Mouse (Mus musculus) layer of hippocampus, postnatal 36 days (tissue): Measurements from ENCODE around the gene Vwce. TPM values are rescaled to one million over a fixed set of nuclear protein-coding genes. Genes with fewer than 3 reads are reported as not detected.

ENCODE experiments used
- DNase-seq, 2 experiments: peaks; one replicate each; pipeline ENCODE4 v3.0.0; 2022
- total RNA-seq, 2 experiments: library from RNA; stranded (reverse); gene quantifications; 2 replicates each; pipeline ENCODE4 v1.2.3; 2021

Vwce gene
- total RNA-seq, 2 experiments from 2014 or later, result 0.30 to 0.32 TPM

DNA sequence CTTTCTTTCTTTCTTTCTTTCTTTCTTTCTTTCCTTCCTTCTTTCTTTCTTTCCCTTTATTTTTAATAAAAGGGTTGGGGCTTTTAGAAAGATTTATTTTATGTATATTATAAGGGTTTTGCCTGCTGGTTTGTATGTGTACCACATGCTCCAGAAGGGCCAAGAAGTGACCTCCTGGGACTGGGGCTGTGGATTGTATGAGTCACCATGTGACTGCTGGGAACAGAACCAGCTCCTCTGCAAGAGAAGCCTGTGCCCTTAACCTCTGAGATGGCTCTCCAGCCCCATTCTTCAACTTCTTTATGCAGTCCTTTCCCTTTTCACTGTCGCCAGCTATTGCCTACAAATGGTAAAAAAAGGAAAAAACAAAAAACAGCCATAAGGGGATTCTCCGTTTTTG, 11.6 kb downstream of the Vwce start:
- DNase-seq, result no peak

DNA sequence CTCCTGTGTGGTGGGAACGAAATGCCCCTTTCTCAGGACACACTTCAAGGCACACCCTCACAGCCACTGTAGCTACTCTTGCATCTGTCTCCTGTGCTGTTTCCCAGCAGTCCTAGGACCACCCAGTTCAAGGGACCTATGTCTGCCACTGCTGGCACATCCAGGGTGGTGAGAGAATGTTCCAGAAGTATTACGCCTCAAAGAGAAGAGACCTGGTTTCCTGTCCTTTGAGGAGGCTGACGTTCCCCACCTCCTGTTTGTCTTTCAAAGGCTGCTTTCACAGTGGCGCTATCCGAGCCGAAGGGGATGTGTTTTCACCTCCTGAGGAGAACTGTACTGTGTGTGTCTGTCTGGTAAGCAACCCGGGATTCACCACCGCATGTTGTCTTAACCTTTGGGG, 14.1 kb downstream of the Vwce start:
- no peak for DNase-seq

DNA sequence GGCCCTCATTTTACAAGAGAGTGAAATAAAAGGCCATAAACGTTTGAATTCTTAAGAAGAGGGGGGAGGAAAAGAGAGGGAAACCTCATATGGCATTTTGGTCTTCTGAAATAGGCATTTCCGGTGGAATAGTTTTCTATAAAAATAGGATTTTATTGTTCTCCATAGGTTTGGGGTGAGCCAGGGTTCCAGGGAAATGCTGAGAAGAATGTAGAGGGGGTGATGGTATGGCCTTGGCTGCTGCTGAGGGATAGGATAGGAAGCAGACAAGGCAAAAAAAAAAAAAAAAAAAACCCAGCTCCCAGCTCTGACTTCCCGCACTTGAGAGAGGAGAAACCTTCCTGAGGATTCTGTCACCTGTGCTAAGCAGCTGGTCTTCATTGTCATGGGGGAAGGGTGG, 22.0 kb downstream of the Vwce start:
- DNase-seq, result no peak

DNA sequence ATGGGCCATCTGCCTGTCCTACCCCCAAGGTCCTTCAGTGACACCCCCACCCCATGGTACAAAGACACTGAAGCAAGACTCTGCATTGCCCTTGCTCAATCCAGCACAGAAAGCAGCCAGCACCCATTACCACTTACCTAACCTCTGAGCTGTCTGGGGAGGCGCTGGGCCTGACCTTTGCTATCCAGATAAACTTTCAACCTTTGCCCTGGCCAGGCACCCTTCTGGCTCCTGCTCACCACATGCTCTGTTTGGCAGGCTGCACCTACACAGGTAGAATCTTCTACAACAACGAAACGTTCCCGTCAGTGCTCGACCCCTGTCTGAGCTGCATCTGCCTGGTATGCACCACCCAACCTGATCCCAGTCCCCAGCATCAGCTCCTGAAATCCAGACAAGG, 23.7 kb downstream of the Vwce start:
- DNase-seq, result no peak

DNA sequence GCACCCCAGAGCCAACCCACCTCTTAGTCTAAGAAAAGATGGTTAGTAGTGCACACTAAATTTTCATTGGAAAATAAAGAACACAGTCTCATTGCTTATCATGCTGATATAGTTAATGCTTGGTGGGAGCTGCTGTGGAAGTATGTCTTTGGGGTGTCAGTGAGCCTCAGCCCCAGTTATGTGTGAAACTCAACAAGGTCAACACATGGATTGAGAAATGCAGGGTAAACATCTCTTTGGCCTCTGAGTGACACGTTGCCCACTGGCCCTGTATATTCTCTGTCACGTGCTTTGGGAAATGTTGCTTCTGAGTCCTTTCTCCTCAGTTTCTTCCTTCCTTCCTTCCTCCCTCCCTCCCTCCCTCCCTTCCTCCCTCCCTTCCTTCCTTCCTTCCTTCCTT, 24.4 kb downstream of the Vwce start:
- DNase-seq, result no peak

DNA sequence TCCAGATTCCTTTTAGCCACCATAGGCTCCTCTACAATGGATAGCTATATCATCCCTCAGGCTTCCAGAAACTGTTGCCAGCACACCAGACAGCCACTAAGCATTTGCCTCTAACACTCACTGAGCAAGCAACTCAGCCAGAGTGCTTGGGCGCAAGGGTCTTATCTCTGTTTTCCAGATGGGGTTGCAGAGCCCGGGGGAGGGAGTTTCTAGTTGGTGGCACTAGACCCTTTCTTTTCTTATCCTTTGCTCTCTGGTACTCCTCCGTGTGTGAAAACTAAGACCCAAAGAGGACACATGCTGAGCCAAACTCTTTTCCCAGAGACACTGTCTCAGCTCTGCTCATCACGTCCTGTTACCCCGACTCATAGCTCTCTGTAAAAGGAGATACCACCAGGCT, 27.4 kb downstream of the Vwce start:
- DNase-seq, result no peak

DNA sequence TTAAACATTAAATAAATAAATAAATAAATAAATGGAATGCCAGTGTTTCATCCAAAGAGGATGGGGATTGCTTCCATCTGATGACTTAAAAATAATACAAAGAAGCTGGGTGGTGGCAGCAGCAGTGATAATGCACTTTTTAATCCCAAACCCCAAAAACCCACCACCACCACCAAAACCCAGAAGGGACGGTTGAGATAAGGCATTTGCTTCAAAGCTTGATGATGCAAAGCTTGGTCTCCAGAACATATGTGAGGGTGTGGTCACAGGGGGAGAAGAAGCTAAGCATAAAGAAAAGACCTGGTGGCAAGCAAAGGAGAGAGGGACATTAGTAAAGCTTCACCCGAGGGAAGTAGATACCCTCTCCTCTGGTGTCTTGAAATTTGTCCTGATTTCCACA, 27.9 kb downstream of the Vwce start:
- no peak for DNase-seq

DNA sequence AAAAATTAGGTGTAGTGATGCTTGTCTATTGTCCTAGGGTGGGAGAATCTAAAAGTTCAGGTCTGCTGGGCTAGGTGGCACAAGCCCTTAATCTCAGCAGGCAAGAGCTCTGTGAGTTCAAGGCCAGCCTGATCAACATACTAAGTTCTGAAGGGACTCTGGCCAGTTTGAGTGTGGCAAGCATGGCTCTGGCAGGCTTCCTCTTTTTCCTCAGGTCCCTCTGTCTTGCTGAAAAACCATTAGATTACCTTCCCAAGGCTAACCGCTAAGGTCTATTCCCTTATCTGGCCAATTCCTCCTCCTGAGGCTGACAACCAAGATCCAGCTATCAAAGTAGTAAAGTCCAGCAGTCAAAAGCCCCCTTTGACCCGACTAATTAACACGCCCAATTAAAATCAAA, 28.7 kb downstream of the Vwce start:
- no peak for DNase-seq

DNA sequence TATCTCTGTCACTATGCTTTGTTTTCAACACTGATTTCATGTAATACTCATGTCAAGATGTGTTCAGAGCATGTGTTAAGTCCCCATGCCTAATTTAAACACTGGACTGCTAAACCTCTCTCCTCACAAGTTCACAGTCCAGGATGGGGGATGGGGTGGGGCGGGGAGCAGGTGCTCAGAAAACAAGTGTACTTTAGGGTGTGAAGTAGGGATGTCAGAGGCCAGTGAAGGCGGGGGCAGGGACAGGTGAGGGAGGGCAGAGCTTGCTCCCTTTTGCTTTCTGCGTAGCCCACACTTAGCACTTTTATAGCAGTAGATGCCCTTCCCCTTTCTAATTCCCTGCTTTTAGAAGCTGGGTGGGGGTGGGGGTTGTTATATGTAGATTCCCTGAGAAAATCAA, 31.1 kb downstream of the Vwce start:
- DNase-seq, result no peak

DNA sequence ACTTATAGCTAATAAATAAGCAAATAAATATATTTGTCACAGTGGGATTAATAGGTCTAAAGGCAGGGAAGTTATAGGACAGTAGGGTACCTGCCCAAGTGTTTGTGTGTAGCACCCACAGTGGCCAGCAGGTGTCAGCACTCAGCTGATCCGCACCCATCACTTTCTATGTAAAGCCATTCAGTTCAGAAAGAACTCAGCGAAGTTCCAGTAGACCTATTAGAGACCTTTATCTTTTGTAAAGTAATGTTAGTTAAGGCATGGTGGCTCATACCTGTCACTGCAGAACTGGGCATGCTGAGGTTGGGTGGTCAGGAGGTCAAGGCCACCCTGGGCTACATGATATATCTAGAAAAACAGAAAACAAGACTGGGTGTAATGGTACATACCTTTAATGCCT, 31.5 kb downstream of the Vwce start:
- peak; percentile 46 to 55 for DNase-seq

DNA sequence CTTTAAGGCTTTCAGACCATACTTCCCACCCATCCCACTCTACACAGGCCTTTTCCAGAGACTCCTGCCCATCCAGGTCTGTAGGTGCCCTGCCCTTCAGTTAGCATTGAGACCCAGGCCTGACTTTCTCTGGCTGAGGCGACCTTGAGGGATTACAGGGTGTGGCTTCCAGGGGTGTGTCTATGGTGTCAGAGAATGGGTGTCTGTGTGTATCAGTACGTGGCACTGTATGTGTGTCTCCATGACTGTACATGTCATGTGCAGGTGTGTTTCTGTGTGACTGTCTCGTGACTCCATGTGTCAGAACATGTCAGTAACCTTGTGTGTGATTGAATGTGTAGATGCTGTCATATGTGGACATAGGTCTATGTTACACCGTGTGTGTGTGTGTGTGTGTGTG, 37.3 kb downstream of the Vwce start:
- no peak for DNase-seq

DNA sequence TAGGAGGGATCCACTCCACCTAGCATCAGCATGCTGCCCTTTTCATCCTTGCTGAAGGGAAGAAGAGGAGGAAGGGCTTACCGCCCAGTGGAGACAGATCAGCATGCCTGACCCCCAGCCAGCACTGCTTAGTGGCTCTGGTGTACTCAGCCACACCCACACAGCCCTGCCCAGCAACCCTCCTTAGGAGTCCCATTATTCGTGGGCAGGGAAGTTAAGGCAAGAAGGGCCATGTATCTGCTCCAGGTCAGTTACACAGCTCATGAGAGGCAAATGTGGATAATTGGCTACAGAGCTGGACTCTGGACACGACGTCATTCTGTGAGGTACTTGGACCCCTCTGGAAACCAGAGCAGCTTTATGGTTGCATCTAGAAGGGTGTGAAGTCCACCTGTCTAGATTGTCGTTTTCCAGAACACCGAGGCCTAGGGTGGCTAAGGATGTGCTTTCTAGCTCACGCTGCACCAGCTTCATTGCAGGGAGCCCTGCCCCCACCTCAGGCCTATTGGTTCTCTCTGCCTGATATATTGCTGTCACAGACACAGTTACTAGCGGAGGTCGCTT, 37.9 kb downstream of the Vwce start:
- no peak for DNase-seq

DNA sequence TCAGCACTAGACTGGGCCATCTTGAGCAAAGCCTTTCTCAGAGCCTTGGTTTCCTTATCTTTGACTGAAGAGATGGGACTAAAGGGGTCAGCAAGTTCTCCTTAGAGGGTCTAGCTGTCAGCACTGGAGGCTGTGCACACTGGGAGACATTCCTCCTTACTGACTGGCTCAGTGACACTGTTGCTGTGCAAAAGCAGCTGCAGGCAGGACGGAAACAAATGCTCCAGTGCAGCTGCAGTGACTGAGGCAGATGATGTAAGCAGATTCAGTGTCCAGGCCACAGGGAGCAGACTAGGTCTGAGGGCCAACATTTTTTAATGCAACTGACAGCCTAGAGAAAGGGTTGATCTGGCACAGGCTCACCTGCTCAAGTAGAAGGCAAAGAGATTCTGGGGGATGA, 39.3 kb downstream of the Vwce start:
- DNase-seq, result no peak

DNA sequence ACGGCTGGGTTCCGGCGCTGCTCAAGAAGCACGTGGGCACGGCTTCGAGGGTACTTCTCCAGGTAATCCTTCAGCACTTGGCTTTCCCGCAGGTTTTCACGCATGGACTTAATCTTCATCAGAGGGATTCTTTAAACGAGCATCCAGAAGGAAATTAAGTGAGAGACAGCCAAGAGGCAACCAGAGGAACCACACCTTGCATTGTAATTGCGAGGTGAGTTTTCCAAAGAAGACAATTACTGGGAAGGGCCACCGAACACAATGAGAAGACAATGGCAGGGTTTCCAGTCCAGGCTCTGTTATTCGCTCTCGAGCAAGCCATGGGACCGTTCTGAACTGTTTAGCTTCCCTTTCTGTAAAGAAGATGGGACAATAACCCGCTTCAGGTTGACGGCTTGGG, 42.6 kb downstream of the Vwce start:
- DNase-seq, result no peak

DNA sequence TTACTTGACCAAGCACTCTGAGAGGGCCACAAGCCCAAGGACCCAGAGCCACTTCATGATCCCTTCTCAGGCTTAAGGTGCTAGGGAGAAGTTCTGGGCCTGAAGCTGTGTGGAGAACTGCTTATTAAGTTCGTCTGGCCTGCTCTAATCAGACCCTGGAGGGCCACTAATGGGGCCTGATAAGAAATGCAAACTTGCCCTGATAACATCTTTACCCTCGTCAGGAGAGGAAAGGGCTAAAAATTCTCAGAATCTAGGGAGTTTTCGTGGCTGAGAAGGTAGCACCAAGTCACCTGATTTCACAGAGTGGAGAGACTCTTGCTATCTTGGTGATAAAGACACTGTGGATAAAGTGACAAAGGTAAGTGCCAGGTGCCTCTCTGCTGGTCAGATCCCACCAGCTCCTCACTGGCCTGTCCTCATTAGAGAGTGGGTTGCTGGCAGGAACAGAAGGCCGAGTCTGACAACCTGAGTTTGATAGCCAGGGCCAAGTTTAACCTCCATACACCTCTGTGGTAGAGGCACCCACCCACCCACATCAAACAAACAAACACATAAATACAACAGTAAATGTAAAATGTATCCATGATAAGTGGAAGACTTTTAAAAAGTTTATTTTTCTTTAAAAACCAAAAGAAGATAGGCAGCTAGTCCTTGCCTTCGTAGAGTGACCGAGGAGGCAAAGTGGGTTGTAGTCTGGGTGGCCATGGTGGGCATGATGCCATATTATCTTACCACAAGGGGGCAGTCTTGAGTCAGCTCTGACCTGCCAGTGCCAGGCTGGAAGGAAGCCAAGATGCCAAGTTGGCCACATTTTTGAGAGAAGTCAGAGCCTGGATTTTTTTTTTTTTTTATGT, 44.1 kb downstream of the Vwce start, which contains the start of gene Pga5:
Gene Pga5, minus strand, starts transcription at position 157 of the 857 bp plus-strand sequence.
- DNase-seq, result peak; percentile 62 to 82

DNA sequence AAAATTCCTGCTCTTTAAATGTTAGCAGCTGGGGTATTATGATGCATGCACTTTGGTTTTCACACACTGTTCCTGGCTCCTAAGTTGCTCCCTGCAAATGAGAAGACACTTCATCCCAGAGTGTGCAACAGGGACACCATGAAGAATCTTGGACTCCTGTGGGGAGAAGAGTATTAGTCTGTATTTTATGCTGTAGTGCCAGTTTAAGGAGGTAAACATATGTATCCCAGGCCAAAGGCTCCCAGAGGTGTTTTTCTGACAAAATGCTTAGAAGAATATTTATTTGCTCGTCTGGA, 44.7 kb downstream of the Vwce start:
- DNase-seq, result no peak

DNA sequence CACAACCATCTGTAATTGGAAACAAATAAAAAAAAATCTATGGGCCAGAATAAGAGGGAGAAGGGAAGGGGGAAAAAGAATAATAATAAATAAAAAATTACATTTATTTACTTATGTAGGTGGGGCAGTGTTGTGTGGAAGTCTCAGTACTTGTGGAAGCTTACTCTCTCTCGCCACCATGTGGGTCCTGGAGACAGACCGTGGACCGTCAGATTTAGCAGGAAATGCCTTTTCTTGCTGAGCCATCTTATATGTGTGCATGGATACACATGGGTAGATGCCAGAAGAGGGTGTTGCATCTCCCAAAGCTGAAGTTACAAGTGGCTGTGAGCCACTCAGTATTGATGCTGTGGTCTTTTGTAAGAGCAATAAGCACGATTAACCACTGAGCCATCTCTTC, 47.6 kb downstream of the Vwce start:
- no peak for DNase-seq

DNA sequence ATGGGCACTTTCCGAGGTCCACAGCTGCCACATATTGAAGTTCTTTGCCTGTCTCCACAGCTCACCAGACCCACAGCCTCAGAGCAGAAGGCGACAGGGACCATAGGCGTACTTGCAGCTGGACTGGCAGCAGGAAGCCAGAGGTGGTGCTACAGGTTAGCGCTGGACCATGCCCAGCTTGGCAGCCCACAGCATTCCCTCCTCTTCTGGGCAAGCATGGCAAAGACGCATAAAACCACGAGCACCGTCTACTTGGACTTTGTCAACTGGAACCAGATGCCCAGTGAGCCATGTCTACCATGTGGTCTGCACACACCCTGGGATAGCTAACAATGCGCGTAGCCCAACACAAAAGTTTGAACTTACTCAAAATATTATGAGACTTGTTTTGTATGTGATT, 51.1 kb downstream of the Vwce start:
- no peak for DNase-seq

DNA sequence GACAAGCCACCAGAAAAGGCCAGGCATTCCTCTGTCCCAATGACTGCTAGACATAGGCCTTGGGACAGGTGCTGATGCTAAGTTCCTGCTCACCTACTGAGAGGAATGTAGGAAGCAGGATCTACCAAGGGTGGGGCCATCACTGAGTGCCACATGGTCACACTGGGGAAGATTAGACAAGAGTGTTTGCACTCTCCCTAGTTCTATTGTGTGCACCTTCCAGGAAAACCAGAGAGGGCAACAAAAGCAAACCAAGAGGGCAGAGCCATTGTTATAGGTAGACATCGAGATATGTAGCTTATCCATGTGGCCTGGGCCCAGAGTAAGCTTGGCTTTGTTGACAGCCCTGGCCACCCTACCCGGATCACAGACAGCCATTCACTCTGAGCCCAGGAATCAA, 51.7 kb downstream of the Vwce start:
- no peak for DNase-seq

DNA sequence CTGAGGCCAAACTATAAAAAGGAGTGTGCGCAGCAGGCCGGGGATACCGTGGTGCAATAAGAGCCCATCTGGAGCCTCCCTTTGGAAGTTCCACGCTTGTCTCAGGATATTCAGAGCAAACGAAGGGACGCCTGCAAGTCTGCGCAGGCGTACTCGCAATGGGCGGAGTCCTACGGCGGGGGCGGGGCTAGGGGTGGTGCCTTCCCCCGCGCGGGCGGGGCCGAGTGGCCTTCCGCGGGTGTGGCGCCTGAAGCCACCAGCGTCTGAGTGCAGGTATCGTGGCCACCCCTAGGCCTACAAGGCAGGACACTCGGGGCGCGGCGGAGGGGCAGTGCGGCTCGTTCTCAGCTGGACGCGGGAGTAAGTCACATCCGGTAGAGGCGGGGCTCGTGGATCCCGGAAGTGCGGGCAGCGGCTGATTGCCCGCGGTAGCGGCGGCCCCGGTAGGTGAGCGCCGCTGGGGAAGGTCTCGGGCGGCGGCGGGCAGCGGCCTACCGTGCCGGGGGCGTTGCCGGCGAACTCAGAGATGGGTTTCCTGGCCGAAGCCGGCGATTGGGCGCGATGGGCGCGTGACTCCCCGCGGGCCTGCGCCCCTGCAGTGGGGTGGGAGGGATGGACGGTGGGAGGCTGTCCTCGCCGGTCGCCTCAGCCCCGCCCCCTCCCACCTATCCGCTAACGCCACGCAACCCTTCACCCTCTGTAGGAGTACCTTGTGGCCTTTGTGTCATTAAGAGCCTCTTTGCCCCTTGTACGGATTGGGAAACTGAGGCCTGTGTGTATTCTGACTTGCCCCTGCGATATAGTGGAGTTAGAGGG, 54.7 kb downstream of the Vwce start, which contains the start of gene Vps37c:
Gene Vps37c, plus strand, starts transcription at position 199 of the 816 bp plus-strand sequence.
- DNase-seq, result peak; percentile 93 to 94

DNA sequence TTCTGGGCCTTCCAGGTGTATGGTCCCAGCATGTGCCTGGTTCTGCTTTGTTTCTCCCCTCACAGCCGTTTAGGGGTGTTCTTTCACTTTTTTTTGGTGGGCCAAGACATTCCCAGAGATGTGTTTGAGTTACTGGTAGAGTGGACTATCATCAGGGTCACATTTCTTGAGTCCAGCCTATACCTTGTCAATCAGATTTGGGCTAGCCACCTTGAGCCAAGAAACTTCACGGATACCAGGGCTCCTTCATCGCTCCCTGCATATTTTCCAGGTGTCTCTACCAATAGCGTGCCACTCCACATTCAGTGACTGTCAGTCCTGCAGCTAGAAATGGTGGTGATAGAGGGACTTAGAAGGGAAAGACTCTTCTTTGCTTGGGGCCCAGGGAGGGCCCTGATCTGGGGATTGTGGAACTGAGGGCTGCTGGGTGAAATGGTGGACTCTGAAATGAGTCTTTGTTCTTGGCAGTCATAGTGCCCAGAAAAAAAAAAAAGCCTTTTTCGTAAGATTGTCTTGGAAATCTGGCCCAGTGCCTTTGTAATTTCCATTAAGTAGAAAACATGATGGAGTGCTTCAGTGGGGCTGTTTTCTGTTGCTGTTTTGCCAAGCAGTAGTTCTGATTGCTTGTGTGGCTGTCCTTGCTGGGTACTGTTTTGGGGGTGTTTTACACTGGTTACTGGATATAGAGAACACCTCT, 55.6 kb downstream of the Vwce start:
- DNase-seq, result no peak

DNA sequence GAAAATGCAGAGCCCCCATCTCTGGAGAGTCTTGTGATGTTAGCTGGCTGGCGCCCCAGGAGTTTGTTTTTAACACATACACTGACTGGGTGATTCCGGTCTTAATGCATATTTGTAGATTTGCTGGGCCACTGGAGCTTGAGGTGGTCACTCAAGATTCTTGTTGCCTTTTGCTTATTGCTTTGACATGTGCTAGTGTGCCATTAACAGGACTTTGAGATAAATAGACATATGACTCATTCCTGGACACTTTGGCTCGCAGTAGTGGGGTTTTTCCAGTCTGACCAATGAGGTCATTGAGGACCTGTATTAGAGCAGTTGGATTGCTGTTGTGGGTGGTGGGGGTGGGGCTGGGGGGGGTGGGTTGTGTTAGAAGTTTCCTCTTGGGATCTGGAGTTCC, 56.3 kb downstream of the Vwce start:
- no peak for DNase-seq

DNA sequence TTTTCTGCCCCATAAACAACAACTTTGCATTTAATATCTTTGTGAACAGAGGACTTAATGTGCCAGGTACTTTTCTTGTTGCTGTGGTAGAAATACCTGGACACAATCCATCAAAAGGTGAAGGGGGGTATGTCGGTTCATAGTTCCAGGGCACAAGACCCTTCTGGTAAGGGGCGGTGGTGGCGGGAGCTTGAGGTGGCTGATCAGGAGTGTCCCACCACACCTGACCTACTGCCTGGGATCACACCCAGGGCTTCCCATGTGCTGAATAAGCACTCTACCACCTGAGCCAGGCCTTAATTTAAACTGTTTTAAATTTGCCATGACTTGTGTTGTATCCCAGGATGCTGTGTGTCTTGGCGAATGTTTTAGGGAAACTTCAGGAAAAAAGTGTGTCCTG, 57.1 kb downstream of the Vwce start:
- DNase-seq, result no peak
